Mouse (Mus musculus) ES-Bruce4 (cell line): Measurements from ENCODE around the gene H2-Eb2.

Experiments
- CTCF ChIP-seq: IDR thresholded peaks from one replicate; pipeline ENCODE4 v1.8.1; 2011; ENCODE audit warnings: low read depth, low read length
- EP300 ChIP-seq: IDR thresholded peaks from 2 replicates; pipeline ENCODE4 v1.6.1; 2011; ENCODE audit warnings: low read depth, low read length; ENCODE audit not compliant: insufficient read depth
- POLR2A ChIP-seq: IDR thresholded peaks from one replicate; pipeline ENCODE4 v1.8.1; 2011; ENCODE audit warnings: low read length; ENCODE audit not compliant: insufficient read depth

- TF ChIP-seq CTCF, result no peak
- no peak for TF ChIP-seq POLR2A
- TF ChIP-seq EP300, result no peak
Measured at GRCm38 (mm10) chr17:34346041-34346440, 20.6 kb downstream of the H2-Eb2 start.
